Mouse (Mus musculus) urinary bladder, adult 18-20 months (tissue): ENCODE data around the gene Kctd10.

Source experiments
- DNase-seq, 2 experiments: peaks; one replicate each; pipeline ENCODE4 v3.0.0; 2022; ENCODE audit warnings: low spot score in 2 of 2, mixed read lengths in 2 of 2

Gene Kctd10

GRCm38 (mm10) chr5:114379763-114380162, 545 bp downstream of the Kctd10 start:
- DNase-seq = no peak

GRCm38 (mm10) chr5:114378936-114379335, 1.4 kb downstream of the Kctd10 start:
- DNase-seq = no peak

GRCm38 (mm10) chr5:114378177-114378920, 2.0 kb downstream of the Kctd10 start:
- no peak for DNase-seq

- DNase-seq = no peak
Observed at GRCm38 (mm10) chr5:114374409-114375213, 5.7 kb downstream of the Kctd10 start.

- no peak for DNase-seq
Observed at GRCm38 (mm10) chr5:114373581-114373980, 6.7 kb downstream of the Kctd10 start.

GRCm38 (mm10) chr5:114373174-114373573, 7.1 kb downstream of the Kctd10 start:
- no peak for DNase-seq

GRCm38 (mm10) chr5:114372565-114372964, 7.7 kb downstream of the Kctd10 start:
- no peak for DNase-seq

GRCm38 (mm10) chr5:114371731-114372473, 8.4 kb downstream of the Kctd10 start:
- DNase-seq = no peak

- DNase-seq = no peak
Observed at GRCm38 (mm10) chr5:114371331-114371730, 9.0 kb downstream of the Kctd10 start.

GRCm38 (mm10) chr5:114370371-114370776, 9.9 kb downstream of the Kctd10 start:
- DNase-seq = no peak

- no peak for DNase-seq
Observed at GRCm38 (mm10) chr5:114369921-114370320, 10.4 kb downstream of the Kctd10 start.

GRCm38 (mm10) chr5:114368803-114369496, 11.4 kb downstream of the Kctd10 start:
- no peak for DNase-seq

GRCm38 (mm10) chr5:114368121-114368520, 12.2 kb downstream of the Kctd10 start:
- no peak for DNase-seq

GRCm38 (mm10) chr5:114365043-114365752, 15.1 kb downstream of the Kctd10 start:
- DNase-seq = no peak

- DNase-seq = no peak
Observed at GRCm38 (mm10) chr5:114360968-114361367, 19.3 kb downstream of the Kctd10 start.

GRCm38 (mm10) chr5:114359586-114359985, 20.7 kb downstream of the Kctd10 start:
- no peak for DNase-seq

GRCm38 (mm10) chr5:114358833-114359232, 21.5 kb downstream of the Kctd10 start:
- no peak for DNase-seq

- no peak for DNase-seq
Observed at GRCm38 (mm10) chr5:114356936-114357751, 23.2 kb downstream of the Kctd10 start.

- DNase-seq = peak; percentile 70 to 72
Observed at GRCm38 (mm10) chr5:114356250-114356935, 23.9 kb downstream of the Kctd10 start.
